Mouse (Mus musculus): ENCODE measurements around the gene Bbc3.

DNA sequence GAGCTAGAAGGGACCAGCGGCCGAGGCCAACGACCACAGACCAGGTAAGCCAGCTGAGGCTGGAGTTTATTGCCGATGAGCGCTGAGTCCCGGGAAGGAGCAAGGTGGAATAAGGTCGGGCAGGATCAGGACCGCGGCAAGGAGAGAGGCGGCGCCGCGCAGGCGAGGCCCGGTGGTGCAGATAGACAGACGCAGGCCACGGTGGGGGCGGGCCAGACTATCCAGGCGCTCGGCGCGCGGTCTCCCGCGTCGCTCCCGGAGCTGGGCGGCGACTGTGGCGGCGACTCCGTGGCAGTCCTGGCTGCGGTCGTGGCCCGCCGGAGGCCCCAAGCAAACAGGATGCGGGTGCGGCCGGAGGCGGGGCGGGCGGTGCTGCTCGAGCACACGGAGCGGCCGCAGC, 35.5 kb upstream of the Bbc3 start:
- TF ChIP-seq EP300 (IDR thresholded peaks at IDR 0.05; ENCODE audit: low read length) (no peak), CTCF (conservative IDR thresholded peaks at IDR 0.05 in 1 of 2, IDR thresholded peaks at IDR 0.05 in 1 of 2; ENCODE audit: low read depth in 2 of 2, low read length in 2 of 2) (no peak), POLR2A (IDR thresholded peaks at IDR 0.05; ENCODE audit: low read depth, low read length) (no peak), GABPA (IDR thresholded peaks at IDR 0.05; ENCODE audit: insufficient replicate concordance, low read depth, low read length) (no peak), HCFC1 (IDR thresholded peaks at IDR 0.05; ENCODE audit: low read depth, low read length) (no peak), NELFE (IDR thresholded peaks at IDR 0.05; ENCODE audit: low read depth, low read length) (no peak), ZC3H11A (IDR thresholded peaks at IDR 0.05; ENCODE audit: low read depth, low read length) (no peak), RCOR1 (conservative IDR thresholded peaks at IDR 0.05; ENCODE audit: low read depth, low read length) (no peak), RAD21 (IDR thresholded peaks at IDR 0.05; ENCODE audit: low read depth, low read length) (no peak), MXI1 (IDR thresholded peaks at IDR 0.05; ENCODE audit: low read depth, low read length) (no peak), MYC (IDR thresholded peaks at IDR 0.05; ENCODE audit: low read depth, low read length) (no peak), MAFK (IDR thresholded peaks at IDR 0.05; ENCODE audit: insufficient replicate concordance, low read length) (no peak), PAX5 (IDR thresholded peaks at IDR 0.05; ENCODE audit: low read length) (no peak)

All from CH12.LX (cell line).